Mouse (Mus musculus): ENCODE measurements around the gene Cux1.
A peak's percentile ranks its signal among the peaks of the same experiment; 100 is the strongest.

Cux1 gene

GRCm38 (mm10) chr5:136540055-136540838, 27.0 kb downstream of the Cux1 start:
- no peak for DNase-seq (ENCODE audit: low spot score in 2 of 2)

DNA sequence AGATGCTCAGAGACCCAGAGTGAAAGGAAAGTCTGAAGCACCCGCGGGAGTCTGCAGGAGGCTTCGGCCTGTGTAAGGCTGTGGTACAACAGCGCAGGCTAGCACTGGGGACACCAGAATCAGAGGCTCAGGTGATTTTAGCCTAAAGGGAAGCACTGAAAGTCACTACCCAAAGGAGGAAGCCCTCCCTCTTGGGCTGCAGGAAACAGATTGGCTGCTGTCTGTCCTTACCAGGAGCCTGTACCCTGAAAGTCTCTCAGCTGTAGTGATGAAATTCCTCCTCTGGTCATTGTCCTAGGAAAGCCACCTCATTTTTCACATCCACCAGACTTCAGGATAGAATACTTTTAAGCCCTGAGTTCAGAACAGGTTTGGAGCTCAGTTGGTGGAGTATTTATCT, 30.5 kb downstream of the Cux1 start:
- no peak for DNase-seq (ENCODE audit: low spot score in 2 of 2)

DNA sequence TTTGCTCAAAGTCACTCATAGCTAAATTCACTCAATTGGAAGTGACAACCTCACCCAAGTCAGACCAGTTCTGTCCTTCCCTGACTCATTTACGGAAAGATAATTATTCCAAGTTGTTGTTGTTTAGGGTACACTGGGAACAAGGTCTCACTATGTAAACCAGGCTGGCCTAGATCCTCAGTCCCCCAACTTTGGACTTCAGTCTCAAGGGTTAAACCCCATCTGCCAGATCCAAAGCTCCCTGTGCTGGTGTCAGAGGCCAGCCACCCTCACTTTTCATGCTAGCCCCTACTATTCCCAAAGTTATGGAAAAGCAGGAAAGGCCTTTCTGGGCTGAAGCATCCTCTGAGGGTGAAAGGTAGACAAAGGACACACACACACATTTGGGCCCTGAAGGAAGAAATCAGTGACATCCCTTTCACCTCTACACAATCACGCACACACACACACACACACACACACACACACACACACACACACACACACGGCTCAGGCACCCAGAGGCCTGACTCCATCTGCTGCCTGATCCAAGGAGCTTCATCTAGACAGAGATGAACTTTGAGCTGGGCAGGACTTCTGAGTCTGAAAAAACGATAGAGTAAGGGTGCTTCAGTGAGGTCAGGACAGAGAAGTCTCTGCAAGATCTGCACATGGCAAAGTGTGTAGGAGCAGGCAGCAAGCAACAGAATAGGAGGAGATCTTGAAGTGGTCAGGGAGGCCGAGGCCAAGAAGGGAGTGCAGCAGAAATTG, 31.1 kb downstream of the Cux1 start:
- DNase-seq (ENCODE audit: low spot score in 2 of 2) = no peak

DNA sequence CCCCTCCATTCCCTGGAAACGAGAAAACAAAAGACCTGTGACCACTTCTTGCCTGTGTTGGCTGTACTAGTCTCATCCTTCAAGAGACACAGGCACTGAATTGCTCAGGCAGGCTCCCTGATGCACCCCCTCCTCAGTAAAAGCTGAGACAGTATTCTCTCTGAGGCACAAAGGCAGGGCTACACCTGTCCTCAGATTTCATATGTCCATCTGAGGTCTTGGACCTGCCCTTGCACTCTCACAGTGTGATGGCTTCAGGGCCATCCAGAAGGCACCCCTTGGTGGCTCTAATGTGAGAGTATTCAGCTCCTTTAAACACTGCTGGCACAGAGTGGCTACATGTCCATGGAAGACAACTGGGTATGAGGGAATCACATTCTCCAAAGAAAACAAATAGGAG, 32.1 kb downstream of the Cux1 start:
- DNase-seq (ENCODE audit: low spot score in 2 of 2) = no peak

DNA sequence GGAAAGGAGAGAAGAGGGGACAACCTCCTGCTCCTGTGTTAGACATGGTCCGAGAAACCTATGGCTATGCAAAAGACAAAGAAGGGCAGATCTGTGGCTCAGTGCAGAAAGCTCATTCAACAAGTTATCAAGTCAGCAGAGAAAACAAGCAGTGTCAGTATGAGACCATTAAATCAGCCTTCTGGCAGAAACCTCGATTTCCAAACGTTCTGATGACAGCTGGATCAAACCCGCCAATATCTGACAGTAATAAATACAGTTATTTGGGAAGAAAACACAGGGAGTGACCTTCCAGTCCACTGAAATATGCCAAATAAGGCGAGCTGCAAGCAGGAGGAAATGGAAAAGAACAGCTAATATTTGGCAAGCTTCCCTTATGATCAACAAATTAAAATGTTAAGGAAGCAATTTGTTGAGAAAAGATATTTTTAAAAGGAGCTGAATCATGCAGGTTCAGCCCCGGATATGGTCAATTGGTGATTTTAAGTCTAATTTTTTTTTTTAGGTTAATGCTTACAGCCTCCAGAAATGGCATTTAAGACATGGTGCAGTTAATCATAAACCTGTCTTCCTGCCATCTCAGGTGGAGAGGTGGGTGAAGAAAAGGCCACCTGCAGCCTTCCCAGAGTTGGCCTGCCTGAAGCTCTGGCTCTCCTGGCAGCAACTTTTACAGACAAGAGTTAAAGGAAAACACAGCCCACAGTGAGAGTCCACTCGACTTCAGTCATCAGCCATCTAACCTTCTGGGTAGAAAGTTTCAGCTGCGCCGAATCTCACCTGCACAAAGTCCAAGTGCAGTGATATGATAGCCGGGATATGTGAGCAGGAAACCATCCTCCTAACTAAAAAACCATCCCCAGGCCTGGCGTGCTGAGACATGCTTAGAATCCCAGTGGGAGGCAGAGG, 33.7 kb downstream of the Cux1 start:
- no peak for DNase-seq (ENCODE audit: low spot score in 2 of 2)

DNA sequence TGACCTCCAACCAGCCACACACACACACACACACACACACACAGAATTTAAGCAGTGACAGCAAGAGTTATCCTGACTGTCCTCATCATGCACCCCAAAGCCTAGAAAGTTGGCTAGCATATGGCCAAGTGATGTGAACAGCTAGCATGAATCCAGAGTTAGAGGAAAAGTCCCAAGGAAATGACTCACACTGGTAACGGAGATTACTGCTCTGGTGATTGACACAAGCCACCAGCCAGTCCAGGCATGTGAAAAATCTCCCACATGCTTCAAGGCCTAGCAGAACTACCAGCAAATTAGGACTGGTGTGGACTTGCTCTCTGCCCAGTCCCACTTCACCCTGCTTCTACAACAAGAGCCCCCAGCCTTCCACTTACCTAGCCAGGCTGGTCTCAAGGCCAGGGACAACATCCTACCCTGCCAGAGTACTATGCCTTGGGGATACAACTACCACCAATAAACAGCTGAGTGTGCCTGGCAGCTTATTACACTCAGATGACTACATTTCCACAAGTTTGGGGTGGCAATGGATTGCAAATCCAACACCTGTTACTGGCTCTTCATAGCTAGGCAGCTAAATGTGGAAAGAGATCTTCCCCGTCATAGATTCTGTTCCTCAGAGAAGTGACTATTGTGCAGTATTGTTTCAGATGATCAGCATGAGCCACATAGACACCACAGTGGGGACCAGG, 35.5 kb downstream of the Cux1 start:
- no peak for DNase-seq (ENCODE audit: low spot score in 2 of 2)

DNA sequence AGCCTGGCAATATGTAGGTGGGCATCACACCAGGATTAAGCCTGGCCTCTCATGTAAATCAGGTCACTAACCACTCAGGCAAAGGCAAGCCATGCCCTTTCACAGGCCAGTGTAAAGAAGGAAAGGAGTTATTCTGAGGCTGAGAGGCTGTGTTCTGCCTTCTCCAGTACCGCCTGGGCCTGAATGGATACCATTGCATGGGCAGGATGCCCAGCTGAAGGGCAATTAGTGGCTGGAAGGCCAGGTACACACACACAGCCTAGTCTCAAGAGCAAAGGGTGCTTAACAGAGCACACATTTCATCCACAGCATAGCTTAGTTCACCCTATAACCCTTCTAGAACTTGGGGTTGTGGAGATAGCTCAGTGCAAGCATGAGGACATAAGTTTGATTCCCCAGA, 36.4 kb downstream of the Cux1 start:
- peak in 1 of 2 experiments; percentile 39 for DNase-seq (ENCODE audit: low spot score in 2 of 2)

DNA sequence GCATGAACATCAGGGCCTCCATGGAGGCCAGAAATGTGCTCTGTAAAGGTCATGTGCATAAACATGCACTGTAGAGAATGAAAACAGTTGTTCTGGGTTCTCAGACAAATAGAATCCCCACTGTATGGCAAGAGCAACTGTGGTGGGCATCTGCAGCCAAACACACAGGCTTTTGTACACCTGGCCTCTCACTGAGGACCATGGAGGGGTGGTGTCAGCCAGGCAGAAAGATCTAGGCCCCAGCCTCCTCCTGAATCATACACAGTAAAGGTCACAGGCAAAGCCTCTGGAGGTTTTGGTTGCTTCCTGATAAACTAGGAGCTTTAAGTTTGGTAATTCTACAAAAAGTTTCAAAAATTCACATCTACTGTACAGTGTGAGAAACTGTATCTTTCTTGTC, 38.1 kb downstream of the Cux1 start:
- no peak for DNase-seq (ENCODE audit: low spot score in 2 of 2)

GRCm38 (mm10) chr5:136527871-136528270, 39.4 kb downstream of the Cux1 start:
- DNase-seq (ENCODE audit: low spot score in 2 of 2) = no peak

DNA sequence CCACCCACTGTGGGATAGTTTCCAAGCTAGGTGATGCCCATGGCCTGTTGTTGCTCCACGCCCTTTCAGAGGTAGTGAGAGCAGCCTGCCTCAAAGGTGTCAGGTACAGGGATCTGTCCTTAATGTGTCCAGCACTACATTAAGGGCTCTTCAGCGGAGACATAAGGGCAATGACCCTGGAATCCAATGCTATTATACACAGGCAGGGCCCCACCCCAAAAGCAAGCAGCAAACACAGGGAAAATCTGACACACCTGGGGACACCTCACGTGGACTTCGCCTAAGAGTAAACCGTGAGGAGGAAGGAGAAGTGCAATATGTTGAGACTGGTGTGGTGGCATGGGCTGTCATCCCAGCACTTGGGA, 40.8 kb downstream of the Cux1 start:
- DNase-seq (ENCODE audit: low spot score in 2 of 2) = no peak

GRCm38 (mm10) chr5:136525896-136526544, 41.3 kb downstream of the Cux1 start:
- no peak for DNase-seq (ENCODE audit: low spot score in 2 of 2)

GRCm38 (mm10) chr5:136522843-136523463, 44.3 kb downstream of the Cux1 start:
- DNase-seq (ENCODE audit: low spot score in 2 of 2) = no peak

GRCm38 (mm10) chr5:136521656-136522055, 45.6 kb downstream of the Cux1 start:
- no peak for DNase-seq (ENCODE audit: low spot score in 2 of 2)

DNA sequence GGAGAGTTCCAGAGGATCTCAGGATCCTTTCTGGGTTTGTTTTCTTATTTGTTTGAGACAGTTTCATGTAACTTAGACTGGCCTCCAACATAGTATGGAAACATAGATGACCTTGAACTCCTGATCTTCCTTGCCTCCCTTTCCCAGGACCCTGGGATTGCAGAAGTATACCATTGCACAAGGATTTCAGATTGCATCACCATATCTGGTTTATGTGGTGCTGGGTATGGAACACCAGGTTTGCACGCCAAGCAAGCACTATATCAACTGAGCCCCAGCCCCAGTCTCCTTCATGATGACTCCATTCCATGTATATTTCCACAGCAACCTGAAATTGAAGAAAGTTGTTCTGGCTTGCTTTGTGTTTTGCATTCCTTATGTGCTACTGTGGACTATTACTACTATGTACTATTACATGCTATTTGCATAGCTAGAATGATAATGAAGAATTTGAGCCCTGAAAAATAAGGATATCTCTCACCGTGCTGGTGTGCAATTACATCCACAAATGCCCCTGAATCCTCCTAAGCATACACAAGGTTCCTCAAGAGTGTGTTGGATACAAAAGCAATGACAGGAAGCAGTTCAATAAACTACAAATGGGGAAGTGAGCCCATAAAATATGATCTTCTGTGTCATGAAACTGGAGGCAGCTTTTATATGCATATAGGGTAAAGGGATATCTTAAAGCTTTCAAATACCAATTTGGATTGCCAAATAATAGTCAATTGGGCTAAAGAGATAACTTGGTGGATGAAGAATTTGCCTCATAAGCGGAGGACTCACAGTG, 48.4 kb downstream of the Cux1 start:
- DNase-seq (ENCODE audit: low spot score in 2 of 2) = no peak

GRCm38 (mm10) chr5:136517510-136517909, 49.8 kb downstream of the Cux1 start:
- no peak for DNase-seq (ENCODE audit: low spot score in 2 of 2)

DNA sequence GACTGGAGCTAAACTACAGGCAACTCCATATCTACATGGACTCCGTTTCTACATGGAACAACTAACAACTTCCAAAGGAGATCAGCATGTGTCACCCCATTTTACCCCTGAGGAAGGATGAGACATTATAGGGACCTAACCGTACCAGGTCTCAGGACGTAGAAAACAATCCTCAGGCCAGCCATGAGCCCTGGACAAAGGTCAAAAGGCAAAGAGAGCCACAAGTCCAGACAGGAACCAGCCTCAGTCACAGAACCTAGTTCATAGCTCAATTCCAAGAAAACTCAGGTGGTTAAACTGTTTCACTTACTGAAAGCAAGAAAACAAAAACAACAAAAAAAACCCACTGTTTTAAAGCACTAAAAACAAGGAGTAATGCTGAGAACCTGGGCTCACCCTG, 50.7 kb downstream of the Cux1 start:
- no peak for DNase-seq (ENCODE audit: low spot score in 2 of 2)

GRCm38 (mm10) chr5:136514049-136514677, 53.1 kb downstream of the Cux1 start:
- DNase-seq (ENCODE audit: low spot score in 2 of 2) = no peak

GRCm38 (mm10) chr5:136512103-136512674, 55.1 kb downstream of the Cux1 start:
- DNase-seq (ENCODE audit: low spot score in 2 of 2) = no peak

- DNase-seq (ENCODE audit: low spot score in 2 of 2) = peak; percentile 36 to 67
These were observed 55.9 kb downstream of the Cux1 start for GRCm38 (mm10) chr5:136511378-136511777.
